Mouse (Mus musculus) hindbrain, postnatal 0 days (tissue): Measurements from ENCODE around the gene Samm50. TPM values are rescaled to one million over a fixed set of nuclear protein-coding genes. Genes with fewer than 3 reads are reported as not detected.
A peak's percentile ranks its signal among the peaks of the same experiment; 100 is the strongest.

Source experiments
- ATAC-seq: fragments of 200-750 bp; cut with Nextera tagmentation; 2 replicates; pipeline ENCODE4 v1.8.0; 2017; ENCODE audit warnings: mild to moderate bottlenecking, moderate TSS enrichment, moderate library complexity
- DNase-seq: peaks from one replicate; pipeline ENCODE4 v3.0.0-alpha.2; 2015; ENCODE audit warnings: low spot score
- H3K27ac ChIP-seq: fragments of 300-500 bp; sonication (generic); 2 replicates; pipeline ENCODE4 v1.5.1; 2014; ENCODE audit warnings: mild to moderate bottlenecking
- H3K27me3 ChIP-seq: fragments of 300-500 bp; sonication (generic); 2 replicates; pipeline ENCODE4 v1.6.1; 2014; ENCODE audit warnings: low read length, mixed read lengths; ENCODE audit not compliant: insufficient read depth
- H3K36me3 ChIP-seq: fragments of 300-500 bp; sonication (generic); 2 replicates; pipeline ENCODE4 v1.6.1; 2014; ENCODE audit warnings: low read length, mixed read lengths; ENCODE audit not compliant: insufficient read depth
- H3K4me1 ChIP-seq: fragments of 300-500 bp; sonication (generic); 2 replicates; pipeline ENCODE4 v1.6.1; 2014; ENCODE audit warnings: antibody characterized with exemption, low read length, mixed read lengths; ENCODE audit not compliant: insufficient read depth
- H3K4me2 ChIP-seq: fragments of 300-500 bp; sonication (generic); 2 replicates; pipeline ENCODE4 v1.6.1; 2014; ENCODE audit warnings: low read depth, mild to moderate bottlenecking, low read length, moderate library complexity, mixed read lengths
- H3K4me3 ChIP-seq: fragments of 300-500 bp; sonication (generic); 2 replicates; pipeline ENCODE4 v1.5.1; 2014; ENCODE audit warnings: low read length
- H3K9ac ChIP-seq: fragments of 300-500 bp; sonication (generic); replicated peaks from 2 replicates; pipeline ENCODE4 v1.6.1; 2014; ENCODE audit warnings: mild to moderate bottlenecking, low read length, moderate library complexity, mixed read lengths
- H3K9me3 ChIP-seq: fragments of 300-500 bp; sonication (generic); 2 replicates; pipeline ENCODE4 v1.6.1; 2016; ENCODE audit warnings: low read length, mixed read lengths
- CTCF ChIP-seq: IDR thresholded peaks from 2 replicates; pipeline ENCODE4 v1.5.1; 2016; ENCODE audit warnings: antibody characterized with exemption, control low read depth, low read depth
- WGBS: fragments of 180-500 bp; shearing (Covaris S2); extraction: QIAGEN DNeasy Blood & Tissue Kit; methylation state at CpG from one replicate; pipeline ENCODE4 v1.1.7; 2014; 5-methylcytosine and 5-hydroxymethylcytosine counted together
- polyA plus RNA-seq: library from polyadenylated mRNA; unstranded; fragments of >200 nt; fragmentation: Nextera tagmentation; extraction: Ambion mirVana; gene quantifications from 2 replicates; pipeline ENCODE4 v1.2.1, GENCODE M21; 2015
- total RNA-seq: library from RNA; depleted of rRNA; stranded (reverse); fragments of >200 nt; gene quantifications from 2 replicates; pipeline ENCODE4 v1.2.3, GENCODE M21; 2014

The Samm50 gene
- total and polyA plus RNA-seq, 2 experiments from 2014 or later: 28.0 to 92.3 TPM

DNA sequence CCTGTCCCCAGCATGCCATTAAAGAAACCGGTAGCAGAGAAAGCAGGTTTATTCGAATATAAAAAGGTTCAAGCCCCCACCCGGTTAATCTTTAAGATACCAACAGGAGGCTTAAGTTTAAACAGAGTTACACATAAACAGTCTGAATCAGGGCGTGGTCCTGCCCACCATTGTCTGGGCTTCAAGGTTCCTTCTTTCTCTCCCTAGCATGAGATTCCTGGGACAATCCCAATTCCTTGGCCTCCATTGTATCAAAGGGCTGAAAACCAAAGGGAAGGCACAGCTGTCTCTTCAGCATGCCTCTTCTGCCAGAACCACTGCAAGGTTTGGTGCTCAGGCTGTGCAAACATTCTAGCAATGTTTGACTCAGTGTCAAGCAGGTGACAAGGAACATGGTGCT is 5.8 kb upstream of the Samm50 start:
- DNase-seq: no peak
- no peak for TF ChIP-seq CTCF
- no peaks in the 10 kb centered on the region for H3K9me3 ChIP-seq
- no peak overlapping the region for H3K27ac ChIP-seq
- no peak overlapping the region for H3K4me3 ChIP-seq
- no peak overlapping the region for H3K9ac ChIP-seq
- H3K4me1 ChIP-seq: no peaks in the 10 kb centered on the region
- H3K36me3 ChIP-seq: no peaks in the 10 kb centered on the region; the same call in 1 of the 2 replicates
- WGBS: 31% methylated on average over 4 of the region's 4 CpGs
- no peak overlapping the region for H3K4me2 ChIP-seq
- H3K27me3 ChIP-seq: no peaks in the 10 kb centered on the region
- no peak for ATAC-seq

DNA sequence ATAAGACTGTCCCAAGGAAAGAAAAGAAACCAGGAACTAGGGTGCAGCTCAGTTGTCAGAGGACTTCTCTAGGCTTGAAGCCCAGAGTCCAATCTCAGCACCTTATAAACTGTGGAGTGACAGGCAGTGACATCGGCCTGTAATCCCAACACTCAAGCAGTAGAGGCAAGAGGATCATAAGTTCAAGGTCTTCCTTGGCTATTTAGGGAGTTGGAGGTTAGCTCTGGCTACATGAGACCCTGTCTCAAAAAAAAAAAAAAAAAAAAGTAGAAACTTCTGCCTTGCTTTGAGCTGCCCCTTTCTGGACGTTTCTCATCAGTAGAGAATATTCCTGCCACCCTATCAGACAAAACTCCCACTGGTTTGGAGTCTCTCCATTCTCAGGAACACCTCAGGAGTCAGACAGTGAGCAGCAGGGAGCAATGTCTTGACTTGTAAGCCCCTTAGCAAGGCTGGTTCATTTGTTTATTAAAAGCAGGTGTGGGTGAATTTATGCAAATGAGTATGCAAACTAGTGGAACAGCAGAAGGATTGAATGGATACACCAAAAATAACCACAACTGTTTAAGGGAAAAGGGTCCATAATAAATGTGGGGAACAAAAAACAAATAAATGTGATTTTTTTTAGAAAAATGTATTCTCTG is 3.0 kb upstream of the Samm50 start:
- Histone ChIP-seq H3K9me3 (no peaks in the 10 kb centered on the region), H3K4me3 (no peak overlapping the region), H3K9ac (no peak overlapping the region), H3K4me1 (peaks cover 7% of the 10 kb centered on the region; the same call in 1 of the 2 replicates), H3K27ac (no peak overlapping the region), H3K27me3 (no peaks in the 10 kb centered on the region), H3K4me2 (no peak overlapping the region), H3K36me3 (no peaks in the 10 kb centered on the region; the same call in 1 of the 2 replicates)
- 72% methylated on average over 2 of the region's 2 CpGs for WGBS
- ATAC-seq (no peak), DNase-seq (no peak)
- TF ChIP-seq CTCF: no peak

DNA sequence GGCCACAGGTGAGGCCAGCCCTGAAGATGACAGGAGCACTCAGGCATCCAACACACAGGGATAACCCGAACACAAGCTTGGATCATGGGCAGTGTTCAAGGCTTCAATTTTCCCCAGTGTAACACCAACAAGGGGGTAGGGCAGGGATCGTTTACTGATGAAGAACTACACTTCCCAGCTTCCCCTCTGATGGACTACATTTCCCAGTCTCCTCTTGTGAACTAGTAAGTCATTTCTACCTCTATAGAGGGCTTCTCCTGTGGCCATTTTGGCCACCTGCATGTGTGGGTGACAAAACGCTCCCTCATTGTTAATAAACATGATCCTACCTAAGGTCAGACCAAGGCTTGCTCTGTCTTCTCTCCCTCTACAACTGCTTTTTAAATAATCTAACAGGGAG is 2.2 kb upstream of the Samm50 start:
- no peak for TF ChIP-seq CTCF
- Histone ChIP-seq H3K27me3 (no peaks in the 10 kb centered on the region), H3K9ac (no peak overlapping the region), H3K4me2 (no peak overlapping the region), H3K4me3 (no peak overlapping the region), H3K9me3 (no peaks in the 10 kb centered on the region), H3K27ac (no peak overlapping the region), H3K36me3 (no peaks in the 10 kb centered on the region; the same call in 1 of the 2 replicates), H3K4me1 (peaks cover 7% of the 10 kb centered on the region; the same call in 1 of the 2 replicates)
- no peak for ATAC-seq
- 39% methylated on average over 3 of the region's 3 CpGs for WGBS
- DNase-seq: peak; percentile 58

DNA sequence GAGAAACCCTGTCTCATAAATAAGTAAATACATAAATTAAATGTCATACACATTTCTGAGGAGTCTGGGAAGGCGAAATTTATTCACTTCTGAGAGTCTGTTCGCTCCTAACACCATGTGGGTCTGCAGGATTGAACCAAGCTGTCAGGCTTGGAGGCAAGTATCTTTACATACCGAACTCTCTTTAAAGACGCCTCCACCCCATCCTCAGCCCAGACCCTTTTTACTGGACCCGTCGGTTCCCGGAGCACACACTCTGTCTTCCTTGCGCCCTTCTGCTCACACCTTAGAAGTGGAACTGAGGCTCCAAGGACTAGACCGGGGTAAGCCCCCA is 350 bp upstream of the Samm50 start:
- H3K4me1 ChIP-seq: peaks cover 7% of the 10 kb centered on the region; the same call in 1 of the 2 replicates
- ATAC-seq (peak; percentile 48; the same call in 1 of the 2 replicates), DNase-seq (no peak)
- H3K4me2 ChIP-seq: peak overlapping the region; percentile 75
- peak overlapping the region; percentile 59 for H3K9ac ChIP-seq
- WGBS: 5% methylated on average over 9 of the region's 9 CpGs
- H3K9me3 ChIP-seq: no peaks in the 10 kb centered on the region
- H3K36me3 ChIP-seq: peaks cover 11% of the 10 kb centered on the region
- peak overlapping the region; percentile 73 for H3K4me3 ChIP-seq
- H3K27ac ChIP-seq: peak overlapping the region; percentile 90
- TF ChIP-seq CTCF: no peak
- H3K27me3 ChIP-seq: no peaks in the 10 kb centered on the region

DNA sequence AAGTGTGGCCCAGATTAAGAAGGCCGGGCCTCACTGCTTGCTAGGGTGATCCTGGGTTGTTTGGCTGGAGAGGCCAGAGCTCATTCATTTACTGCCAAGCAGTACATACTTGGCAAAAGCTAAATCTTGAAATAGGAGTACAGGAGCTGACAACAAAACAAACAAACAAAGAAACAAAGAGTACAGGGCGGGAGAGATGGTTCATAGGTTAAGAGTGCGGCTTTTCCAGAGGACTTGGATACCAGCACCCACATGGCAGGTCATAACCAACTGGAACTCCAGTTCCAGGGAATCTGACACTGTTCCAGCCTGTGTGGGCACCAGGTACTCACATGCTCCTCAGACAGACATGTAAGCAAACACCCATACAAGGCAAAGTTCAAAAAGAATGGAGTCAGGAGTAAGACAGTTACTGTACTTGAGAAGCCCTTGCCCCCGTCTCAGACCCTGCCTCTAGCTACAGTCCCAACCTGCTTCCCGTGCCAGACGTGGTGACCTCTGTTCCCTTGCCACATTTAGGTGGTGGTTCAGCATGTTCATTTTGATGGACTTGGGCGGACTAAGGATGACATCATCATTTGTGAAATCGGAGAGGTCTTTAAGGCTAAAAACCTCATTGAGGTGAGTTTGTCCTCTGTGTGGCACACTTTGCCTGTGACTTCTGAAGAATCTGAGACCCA is 4.6 kb downstream of the Samm50 start:
- Histone ChIP-seq H3K4me1 (peaks cover 7% of the 10 kb centered on the region; the same call in 1 of the 2 replicates), H3K4me3 (no peak overlapping the region), H3K4me2 (no peak overlapping the region), H3K36me3 (peaks cover 60% of the 10 kb centered on the region), H3K9me3 (no peaks in the 10 kb centered on the region), H3K27me3 (no peaks in the 10 kb centered on the region), H3K27ac (no peak overlapping the region), H3K9ac (no peak overlapping the region)
- DNase-seq (no peak), ATAC-seq (no peak)
- TF ChIP-seq CTCF: no peak
- 85% methylated on average over 8 of the region's 8 CpGs for WGBS

DNA sequence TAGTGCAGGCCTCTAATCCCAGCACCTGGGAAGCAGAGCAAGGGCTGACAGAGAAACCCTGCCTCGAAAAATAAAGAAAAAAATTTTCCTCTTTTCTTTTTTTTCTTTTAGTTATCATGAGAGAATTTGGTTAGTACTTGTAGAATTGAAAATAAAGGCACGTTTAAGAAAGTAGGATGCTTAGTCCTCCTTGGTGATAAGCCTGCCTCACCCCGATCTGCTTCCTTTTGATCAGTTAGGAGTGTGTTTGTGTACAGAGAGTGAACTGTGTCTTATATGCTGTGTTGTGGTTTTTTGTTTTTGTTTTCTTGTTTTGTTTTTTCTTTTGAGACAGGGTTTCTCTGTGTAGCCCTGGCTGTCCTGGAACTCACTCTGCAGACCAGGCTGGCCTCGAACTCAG is 15.3 kb downstream of the Samm50 start:
- no peak for TF ChIP-seq CTCF
- Histone ChIP-seq H3K36me3 (peaks cover 65% of the 10 kb centered on the region), H3K9ac (no peak overlapping the region), H3K4me3 (no peak overlapping the region), H3K27me3 (no peaks in the 10 kb centered on the region), H3K9me3 (no peaks in the 10 kb centered on the region), H3K4me2 (no peak overlapping the region), H3K4me1 (no peaks in the 10 kb centered on the region), H3K27ac (no peak overlapping the region)
- WGBS: over 99% methylated on average over 4 of the region's 4 CpGs
- no peak for DNase-seq
- no peak for ATAC-seq
